Mouse (Mus musculus): Measurements from ENCODE around the gene Ccdc124. TPM values are rescaled to one million over a fixed set of nuclear protein-coding genes. Genes with fewer than 3 reads are reported as not detected.

Ccdc124 gene
- polyA plus RNA-seq, 1 experiment from 2014 or later: 127 TPM

Small RNA genes lying within 50 kb of the gene (microRNA-seq; reads per million reads assigned to microRNA genes)
- 1.6 reads per million for gene Mir7067

Other genes starting within 250 kb of the Ccdc124 start
- 0.15 TPM in 1 of 2 replicates, not detected in the other for gene Gdf15, start 241.5 kb downstream of the Ccdc124 start, polyA plus RNA-seq (2016; fragmentation: Nextera tagmentation; extraction: Ambion mirVana)
- gene Pgpep1, start 213.5 kb downstream of the Ccdc124 start, polyA plus RNA-seq (2016; fragmentation: Nextera tagmentation; extraction: Ambion mirVana): 45.7 and 53.9 TPM in 2 replicates
- 335 and 339 TPM in 2 replicates for gene Lsm4, start 200.7 kb downstream of the Ccdc124 start, polyA plus RNA-seq (2016; fragmentation: Nextera tagmentation; extraction: Ambion mirVana)
- 117 and 121 TPM in 2 replicates for gene Jund, start 175.0 kb downstream of the Ccdc124 start, polyA plus RNA-seq (2016; fragmentation: Nextera tagmentation; extraction: Ambion mirVana)
- not detected in 2 replicates for gene Iqcn, start 170.5 kb downstream of the Ccdc124 start, polyA plus RNA-seq (2016; fragmentation: Nextera tagmentation; extraction: Ambion mirVana)
- gene Gm3336, start 155.4 kb downstream of the Ccdc124 start, polyA plus RNA-seq (2016; fragmentation: Nextera tagmentation; extraction: Ambion mirVana): not detected in 2 replicates
- 0.24 and 0.33 TPM in 2 replicates for gene Pde4c, start 150.2 kb downstream of the Ccdc124 start, polyA plus RNA-seq (2016; fragmentation: Nextera tagmentation; extraction: Ambion mirVana)
- 13.7 and 13.8 TPM in 2 replicates for gene Rab3a, start 119.3 kb downstream of the Ccdc124 start, polyA plus RNA-seq (2016; fragmentation: Nextera tagmentation; extraction: Ambion mirVana)
- gene Mpv17l2, start 113.0 kb downstream of the Ccdc124 start, polyA plus RNA-seq (2016; fragmentation: Nextera tagmentation; extraction: Ambion mirVana): 25.8 and 29.0 TPM in 2 replicates
- gene Pik3r2, start 97.2 kb downstream of the Ccdc124 start, polyA plus RNA-seq (2016; fragmentation: Nextera tagmentation; extraction: Ambion mirVana): 80.2 and 80.6 TPM in 2 replicates
- 13.2 and 14.5 TPM in 2 replicates for gene Mast3, start 68.9 kb downstream of the Ccdc124 start, polyA plus RNA-seq (2016; fragmentation: Nextera tagmentation; extraction: Ambion mirVana)
- not detected in 2 replicates for gene Il12rb1, start 65.5 kb downstream of the Ccdc124 start, polyA plus RNA-seq (2016; fragmentation: Nextera tagmentation; extraction: Ambion mirVana)
- gene Arrdc2, start 34.2 kb downstream of the Ccdc124 start, polyA plus RNA-seq (2016; fragmentation: Nextera tagmentation; extraction: Ambion mirVana): 5.3 and 6.4 TPM in 2 replicates
- gene Kcnn1, start 10.7 kb downstream of the Ccdc124 start, polyA plus RNA-seq (2016; fragmentation: Nextera tagmentation; extraction: Ambion mirVana): 4.3 and 6.0 TPM in 2 replicates
- 0.15 and 0.29 TPM in 2 replicates for gene Slc5a5, start 18.8 kb upstream of the Ccdc124 start, polyA plus RNA-seq (2016; fragmentation: Nextera tagmentation; extraction: Ambion mirVana)
- 3,693 and 3,808 TPM in 2 replicates for gene Rpl18a, start 23.5 kb upstream of the Ccdc124 start, polyA plus RNA-seq (2016; fragmentation: Nextera tagmentation; extraction: Ambion mirVana)
- 54.0 and 57.7 TPM in 2 replicates for gene Map1s, start 32.0 kb upstream of the Ccdc124 start, polyA plus RNA-seq (2016; fragmentation: Nextera tagmentation; extraction: Ambion mirVana)